Mouse (Mus musculus) megakaryocyte, adult 5-6 weeks (primary cell): ENCODE results near the gene Kmt2c. TPM values are rescaled to one million over a fixed set of nuclear protein-coding genes. Genes with fewer than 3 reads are reported as not detected.
A peak's percentile ranks its signal among the peaks of the same experiment; 100 is the strongest.

ENCODE experiments used
- ATAC-seq: 2 replicates; pipeline ENCODE4 v1.8.0; 2016; ENCODE audit warnings: mild to moderate bottlenecking, inconsistent platforms; ENCODE audit not compliant: poor library complexity, severe bottlenecking
- total RNA-seq, 2 experiments: library from RNA; stranded (forward) in 1 of 2; stranded (reverse) in 1 of 2; fragments of 153-499, 151-499 nt in 1 of 2; fragments of 221-1000, 200-1000 nt in 1 of 2; gene quantifications; 2 replicates each; pipeline versions ENCODE4 v1.2.3 to v1.2.4; 2015 to 2017

The Kmt2c gene
- total RNA-seq, 2 experiments from 2014 or later = 43.5 to 57.6 TPM

- ATAC-seq = no peak
These were observed 115.0 kb downstream of the Kmt2c start for GRCm38 (mm10) chr5:25383581-25383980.

DNA sequence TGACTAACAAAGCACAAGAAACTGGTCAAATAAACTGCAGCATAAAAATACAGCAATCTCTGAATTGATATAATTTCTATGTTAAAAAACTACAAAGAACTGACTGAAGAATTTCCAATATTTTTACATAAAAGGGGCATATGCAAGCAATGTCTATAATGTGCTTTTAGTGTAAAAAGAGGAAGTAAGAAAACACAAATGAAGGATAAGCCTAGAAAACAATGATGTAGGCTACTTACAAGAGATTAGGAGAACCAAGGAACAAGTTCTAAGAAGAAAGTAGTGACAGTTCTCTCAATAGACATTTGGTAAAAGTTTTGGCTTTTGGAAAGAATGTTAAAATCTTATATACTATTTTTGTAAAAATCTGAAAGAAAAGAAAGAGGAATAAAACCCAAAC, 119.4 kb downstream of the Kmt2c start:
- ATAC-seq = no peak

- ATAC-seq = no peak
These were observed 130.2 kb downstream of the Kmt2c start for GRCm38 (mm10) chr5:25368420-25368819.

DNA sequence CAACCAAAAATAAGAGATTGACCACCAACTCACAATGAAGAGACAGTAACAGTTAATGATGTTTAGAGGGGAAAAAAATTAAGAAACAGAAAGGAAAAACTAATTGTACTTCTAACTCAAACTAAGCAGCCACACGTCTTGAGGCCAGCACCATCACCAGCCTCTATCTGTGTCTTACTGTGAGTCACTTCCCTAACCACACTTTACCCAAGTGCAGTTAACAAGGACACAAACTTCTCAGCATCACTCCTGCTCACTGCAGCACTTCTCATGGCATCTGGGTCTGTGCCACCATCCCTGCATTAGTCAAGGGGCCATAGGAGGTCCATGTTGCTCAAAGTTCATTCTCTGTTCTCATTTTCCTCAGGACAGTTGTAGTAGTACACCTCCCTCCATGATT, 131.5 kb downstream of the Kmt2c start:
- ATAC-seq = no peak

DNA sequence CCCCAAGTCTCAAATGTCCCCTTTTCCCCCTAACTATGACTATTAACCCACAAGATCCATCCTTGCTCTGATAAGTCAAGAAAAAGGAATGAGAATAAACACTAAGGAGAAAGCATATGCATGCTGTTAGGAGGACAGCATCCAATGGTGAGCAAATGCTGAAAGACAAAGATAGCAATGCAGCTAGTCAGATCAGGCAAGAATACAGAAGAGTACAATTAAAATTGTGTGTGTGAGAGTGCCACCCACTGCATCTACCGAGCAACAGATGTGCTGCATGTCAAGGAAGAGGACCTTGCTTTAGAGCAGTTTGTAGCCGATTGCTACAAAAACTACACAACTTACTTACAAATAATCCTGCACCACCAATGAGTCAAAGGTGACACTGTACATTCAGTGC, 145.1 kb downstream of the Kmt2c start:
- no peak for ATAC-seq

- ATAC-seq = no peak
These were observed 167.3 kb downstream of the Kmt2c start for GRCm38 (mm10) chr5:25331322-25331721.

DNA sequence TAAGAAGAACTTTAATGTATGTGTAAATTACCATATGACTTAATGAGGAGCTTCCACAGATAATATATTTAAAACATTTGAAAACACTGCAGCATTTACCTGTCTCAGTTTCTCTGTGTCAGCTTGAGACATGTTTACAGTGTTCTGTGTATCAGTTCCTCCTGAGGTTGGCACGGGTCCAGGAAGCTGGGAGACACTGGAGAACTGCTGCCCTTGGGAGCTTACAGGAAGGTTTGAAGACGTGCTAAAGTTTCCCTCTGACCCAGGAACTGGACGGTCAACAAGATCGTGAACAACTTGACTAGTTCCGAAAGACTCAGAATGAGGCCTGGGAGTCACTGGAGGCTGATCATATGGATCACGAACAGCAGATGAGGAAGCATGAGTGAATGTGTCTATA, 184.7 kb downstream of the Kmt2c start:
- ATAC-seq = no peak

DNA sequence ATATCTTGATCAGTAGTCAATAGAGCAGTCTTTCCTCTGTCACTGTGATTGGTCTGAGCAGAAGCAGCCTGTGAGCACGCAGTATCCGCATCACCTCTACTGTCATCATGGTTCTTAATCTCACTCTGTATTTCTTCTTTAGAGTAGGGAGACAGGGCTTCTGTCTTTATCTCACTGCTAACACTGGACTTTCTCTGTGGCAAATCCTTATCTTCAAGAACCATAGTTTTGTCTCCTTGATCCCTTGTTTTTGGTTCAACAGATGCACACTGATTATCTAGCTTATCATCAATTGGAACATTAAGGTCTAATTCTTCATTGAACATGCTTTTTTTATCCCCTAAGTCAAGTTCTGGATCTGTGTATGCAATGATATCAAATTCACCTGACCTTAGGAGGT, 188.4 kb downstream of the Kmt2c start:
- ATAC-seq = no peak

DNA sequence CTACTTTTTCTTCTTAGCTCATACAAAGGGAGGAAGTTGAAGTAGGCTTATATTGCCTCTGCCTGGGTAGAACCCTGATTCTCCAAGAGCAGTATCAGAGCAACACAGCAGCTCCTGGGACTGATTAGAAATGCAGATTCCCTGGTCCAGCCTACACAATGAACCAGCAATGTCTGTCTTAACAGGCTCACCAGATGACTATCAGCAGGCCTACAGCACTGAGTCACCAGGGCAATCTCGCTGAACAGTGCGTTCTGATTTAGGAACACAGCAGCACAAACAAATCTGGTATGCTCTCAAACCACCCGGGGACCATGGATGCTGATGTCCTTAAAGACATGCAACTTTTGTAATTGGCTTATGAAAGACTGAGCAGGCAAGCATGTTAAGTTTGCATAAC, 201.8 kb downstream of the Kmt2c start:
- no peak for ATAC-seq

DNA sequence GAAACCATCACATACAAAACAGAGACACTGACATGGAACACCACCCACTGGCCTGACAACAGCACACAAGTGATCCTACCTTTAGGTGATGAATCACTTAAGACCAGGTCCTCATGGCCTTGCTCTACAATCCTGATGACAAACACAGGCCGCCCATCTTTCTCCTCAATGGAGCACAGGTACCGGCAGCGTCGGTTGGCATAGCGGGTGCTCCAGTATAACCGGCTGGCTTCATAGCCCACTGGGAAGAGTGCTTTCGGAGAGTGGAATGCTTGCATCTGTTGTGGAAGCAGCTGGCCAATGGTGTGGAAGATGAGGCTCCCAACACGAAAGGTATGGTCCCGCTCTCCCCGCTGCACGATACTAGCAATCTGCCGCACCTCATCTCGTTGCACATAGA, 214.6 kb downstream of the Kmt2c start:
- no peak for ATAC-seq

DNA sequence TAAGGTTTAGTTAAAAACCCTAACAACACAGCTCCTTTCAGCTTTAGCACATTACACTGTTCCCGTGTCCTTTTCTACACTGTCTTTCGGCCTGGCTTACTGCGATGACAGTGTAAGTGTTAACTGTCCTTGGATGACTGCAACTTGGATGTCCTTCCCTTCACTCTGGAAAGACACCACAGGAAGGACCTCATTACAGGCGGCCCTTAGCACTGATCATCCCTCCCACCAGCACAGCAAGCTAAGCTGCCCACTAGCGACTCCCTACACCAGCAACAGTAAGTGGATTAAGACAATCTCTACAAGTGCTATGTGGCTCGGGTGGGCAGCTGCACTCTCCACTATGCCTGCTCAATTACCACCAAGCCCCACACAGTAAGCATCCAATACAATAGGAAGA, 222.2 kb downstream of the Kmt2c start:
- no peak for ATAC-seq

DNA sequence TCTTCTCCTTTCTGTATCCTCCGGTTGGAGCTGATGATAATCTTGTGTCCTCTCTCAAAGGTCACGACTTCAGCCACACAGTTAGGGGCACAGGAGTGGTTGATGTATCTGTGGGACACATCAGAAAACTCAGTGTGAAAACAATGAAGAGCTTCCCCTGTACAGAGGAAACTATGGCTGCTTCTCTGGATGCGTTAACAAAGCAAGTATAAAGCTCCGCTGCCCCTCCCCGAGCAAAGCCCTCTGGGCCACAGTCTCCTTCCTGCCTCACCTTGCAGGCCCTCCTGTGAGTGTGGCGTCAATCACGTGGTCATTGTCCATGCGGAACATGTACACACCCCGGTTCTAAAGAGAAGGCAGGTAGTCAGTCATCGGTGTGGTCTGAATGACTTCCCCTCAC, 223.0 kb downstream of the Kmt2c start:
- no peak for ATAC-seq

DNA sequence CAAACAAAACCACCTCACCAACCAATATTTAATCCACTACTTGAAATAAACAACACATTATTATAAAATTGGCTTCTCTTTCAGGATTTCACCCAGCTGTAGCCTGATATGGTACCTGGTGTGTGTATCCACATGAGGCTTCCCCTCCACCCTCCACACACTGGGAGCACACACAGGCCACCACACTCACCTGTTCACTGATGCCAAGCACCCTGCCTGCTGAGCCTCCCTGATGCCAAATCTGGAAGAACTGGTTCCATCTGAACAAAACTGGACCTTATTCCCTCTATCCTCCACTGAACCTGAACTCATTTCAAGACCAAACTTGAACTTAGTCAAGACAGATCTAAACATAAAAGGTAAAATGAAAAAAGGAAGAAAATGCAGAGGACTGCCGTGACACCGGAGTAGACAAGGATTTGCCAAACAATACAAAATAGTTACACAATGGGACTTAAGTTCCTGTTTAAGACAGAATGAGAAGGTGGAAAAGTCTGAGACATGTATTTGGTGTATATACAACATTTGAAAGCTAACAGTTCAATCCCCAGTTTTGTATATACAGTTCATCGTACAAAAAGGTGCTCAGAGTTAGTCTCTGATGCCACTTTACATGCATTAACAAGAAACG, 230.2 kb downstream of the Kmt2c start:
- peak; percentile 62 for ATAC-seq

- no peak for ATAC-seq
These were observed 236.3 kb downstream of the Kmt2c start for GRCm38 (mm10) chr5:25262266-25262665.

DNA sequence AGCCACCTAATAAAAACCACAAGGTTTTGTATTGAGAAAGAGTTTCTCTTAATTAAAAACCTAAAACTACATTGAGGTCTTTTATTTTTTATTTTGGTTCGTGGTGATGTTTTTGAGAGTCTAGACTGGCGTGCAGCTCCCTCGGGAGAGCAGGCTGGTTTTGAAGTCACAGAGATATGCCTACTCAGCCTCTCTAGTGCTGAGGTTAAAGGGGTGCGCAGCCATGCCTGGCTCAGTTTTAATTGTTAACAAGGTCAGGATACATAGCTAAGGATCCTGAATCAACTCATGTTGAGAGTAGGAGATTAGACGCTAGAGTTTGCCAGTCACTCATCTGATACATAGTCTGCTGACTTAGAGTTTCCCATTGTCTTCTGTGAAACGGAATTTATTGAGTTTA, 237.1 kb downstream of the Kmt2c start:
- no peak for ATAC-seq

DNA sequence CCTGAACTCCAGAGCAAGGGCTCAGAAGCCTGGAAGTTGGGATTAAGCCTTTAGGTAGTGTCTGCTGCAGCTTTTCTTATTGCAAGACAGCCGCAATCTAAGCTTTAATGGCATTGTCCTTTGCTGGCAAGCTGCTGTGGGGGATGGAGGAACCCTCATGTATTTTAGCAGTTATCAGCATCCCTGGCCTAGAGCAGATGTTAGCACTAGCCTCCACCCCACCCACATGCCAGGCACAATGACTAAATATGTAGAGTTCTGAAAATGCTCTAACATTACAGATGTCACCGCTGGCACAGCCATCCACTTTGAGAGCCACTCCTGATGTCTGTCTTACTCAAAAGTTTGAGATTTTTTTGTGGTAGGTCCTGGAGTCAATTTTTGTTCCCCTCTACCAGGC, 241.9 kb downstream of the Kmt2c start:
- no peak for ATAC-seq

GRCm38 (mm10) chr5:25254491-25254890, 244.1 kb downstream of the Kmt2c start:
- no peak for ATAC-seq

GRCm38 (mm10) chr5:25252825-25253544, 245.6 kb downstream of the Kmt2c start:
- no peak for ATAC-seq

- no peak for ATAC-seq
These were observed 246.2 kb downstream of the Kmt2c start for GRCm38 (mm10) chr5:25252423-25252822.

DNA sequence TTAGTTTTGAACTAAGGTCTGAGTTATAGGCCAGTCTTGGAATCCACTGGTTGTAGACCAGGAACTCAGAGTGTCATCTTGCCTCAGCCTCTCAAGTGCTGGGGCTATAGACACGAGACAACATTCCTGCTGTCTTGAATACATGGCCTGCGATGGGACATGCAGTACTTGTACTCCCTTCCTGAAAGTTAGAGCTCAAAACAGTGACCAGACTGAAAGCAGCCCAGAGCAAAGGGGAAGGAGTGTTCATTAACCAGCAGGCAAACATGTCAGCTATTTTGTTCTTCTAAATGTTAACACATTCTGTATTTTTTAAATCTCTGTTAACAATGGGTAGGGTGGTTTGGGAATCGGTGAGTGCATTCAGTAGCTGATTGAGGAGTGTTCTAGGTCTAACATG, 251.5 kb downstream of the Kmt2c start:
- ATAC-seq = no peak

DNA sequence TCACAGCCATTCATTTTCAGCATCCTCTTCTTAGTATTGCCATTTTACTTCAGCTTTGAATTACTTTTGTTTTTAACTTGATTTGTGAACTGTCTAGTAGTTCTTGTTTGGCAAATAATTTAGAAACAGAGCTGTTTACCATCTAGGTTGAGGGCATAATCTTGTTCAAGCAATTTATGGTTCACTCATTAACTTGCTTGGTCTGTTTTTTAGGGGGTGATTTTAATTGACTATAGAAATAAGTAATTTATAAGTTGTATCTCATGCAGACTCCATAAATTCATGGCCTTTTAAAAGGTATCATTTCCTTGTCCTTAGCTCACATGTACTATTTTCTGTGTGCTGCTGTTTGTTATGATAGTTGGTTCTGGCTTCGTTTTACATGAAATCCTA, 252.1 kb downstream of the Kmt2c start:
- no peak for ATAC-seq

- ATAC-seq = no peak
These were observed 252.6 kb downstream of the Kmt2c start for GRCm38 (mm10) chr5:25245806-25246472.
